Mouse (Mus musculus) thymus, postnatal 0 days (tissue): ENCODE measurements around the gene Slc16a3. TPM values are rescaled to one million over a fixed set of nuclear protein-coding genes. Genes with fewer than 3 reads are reported as not detected.

Experiments
- polyA plus RNA-seq: library from polyadenylated mRNA; unstranded; fragments of >200 nt; fragmentation: Nextera tagmentation; extraction: Ambion mirVana; gene quantifications from 2 replicates; pipeline ENCODE4 v1.2.1, GENCODE M21; 2015

Gene Slc16a3
- polyA plus RNA-seq, 1 experiment from 2014 or later: 5.5 TPM

Other genes starting within 250 kb of the Slc16a3 start
- 191 and 212 TPM in 2 replicates for gene Cenpx, start 234.7 kb upstream of the Slc16a3 start, polyA plus RNA-seq
- gene Lrrc45, start 234.6 kb upstream of the Slc16a3 start, polyA plus RNA-seq: 32.6 and 33.5 TPM in 2 replicates
- 16.6 and 17.4 TPM in 2 replicates for gene Rac3, start 227.0 kb upstream of the Slc16a3 start, polyA plus RNA-seq
- gene Dcxr, start 221.2 kb upstream of the Slc16a3 start, polyA plus RNA-seq: 78.7 and 80.4 TPM in 2 replicates
- 179 and 229 TPM in 2 replicates for gene Cbr2, start 216.4 kb upstream of the Slc16a3 start, polyA plus RNA-seq
- gene Hmga1b, start 185.7 kb upstream of the Slc16a3 start, polyA plus RNA-seq: 9.7 and 11.5 TPM in 2 replicates
- 23.7 and 30.1 TPM in 2 replicates for gene Rfng, start 164.3 kb upstream of the Slc16a3 start, polyA plus RNA-seq
- gene Gps1, start 164.2 kb upstream of the Slc16a3 start, polyA plus RNA-seq: 130 and 134 TPM in 2 replicates
- gene Dus1l, start 152.1 kb upstream of the Slc16a3 start, polyA plus RNA-seq: 87.0 and 92.2 TPM in 2 replicates
- gene Fasn, start 123.9 kb upstream of the Slc16a3 start, polyA plus RNA-seq: 22.3 and 25.3 TPM in 2 replicates
- gene Ccdc57, start 15.6 kb upstream of the Slc16a3 start, polyA plus RNA-seq: 1.9 and 2.2 TPM in 2 replicates
- 77.6 and 85.8 TPM in 2 replicates for gene Csnk1d, start 42.9 kb downstream of the Slc16a3 start, polyA plus RNA-seq
- gene Cd7, start 90.9 kb downstream of the Slc16a3 start, polyA plus RNA-seq: 17.9 and 25.7 TPM in 2 replicates
- 0.27 and 0.53 TPM in 2 replicates for gene Sectm1b, start 115.1 kb downstream of the Slc16a3 start, polyA plus RNA-seq
- gene Sectm1a, start 132.7 kb downstream of the Slc16a3 start, polyA plus RNA-seq: 2.5 and 4.1 TPM in 2 replicates
- 0.10 and 0.13 TPM in 2 replicates for gene Tex19.2, start 170.2 kb downstream of the Slc16a3 start, polyA plus RNA-seq
- gene Tex19.1, start 197.7 kb downstream of the Slc16a3 start, polyA plus RNA-seq: not detected in 2 replicates
- 0.37 and 0.61 TPM in 2 replicates for gene Uts2r, start 211.8 kb downstream of the Slc16a3 start, polyA plus RNA-seq